Mouse (Mus musculus) brain, adult 2 months (tissue): ENCODE measurements around the gene Mdga2.

ENCODE experiments used
- DNase-seq: peaks from one replicate; pipeline ENCODE4 v3.0.0; 2011; ENCODE audit warnings: low read depth, low spot score

The Mdga2 gene

DNA sequence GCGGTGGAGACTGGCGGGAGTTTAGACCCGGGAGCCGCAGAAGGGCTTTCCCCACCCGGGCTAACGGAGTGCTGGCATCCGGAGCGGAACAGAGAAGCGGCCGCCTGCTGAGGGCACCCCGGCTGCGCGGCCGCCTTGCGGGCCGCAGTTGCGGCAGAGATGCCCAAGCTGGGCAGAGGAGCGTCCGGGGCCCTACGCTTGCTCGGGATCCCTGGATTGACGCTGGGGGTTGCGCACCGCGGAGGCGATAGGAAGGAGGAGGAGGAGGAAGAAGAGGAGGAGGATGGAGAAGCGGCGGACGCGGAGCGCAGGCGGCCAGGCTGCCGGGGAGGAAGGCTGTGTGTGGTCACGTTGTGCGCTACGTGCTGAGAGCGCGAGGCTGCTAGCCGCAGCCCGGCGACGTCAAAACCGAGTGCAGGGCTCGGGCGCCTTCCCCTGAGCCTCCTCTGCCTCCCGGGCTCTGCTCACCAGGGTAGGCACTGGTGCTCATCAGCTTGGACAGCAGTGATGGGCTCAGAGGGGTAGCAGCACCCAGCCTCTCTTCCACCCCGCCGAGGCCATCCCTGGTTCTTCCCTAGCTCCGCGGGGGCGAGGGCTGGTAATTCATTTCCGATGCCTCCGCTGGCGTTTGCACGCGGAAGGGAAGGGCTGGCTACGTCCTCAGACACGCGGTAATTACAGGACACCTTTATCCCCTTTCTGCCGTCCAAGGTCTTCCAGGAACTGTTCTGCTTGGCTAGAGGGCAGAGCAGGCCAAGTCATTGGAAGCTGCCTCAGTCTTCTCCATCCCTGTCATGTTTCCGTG, at the start of gene Mdga2:
Gene Mdga2, minus strand, starts transcription at position 329 of the 805 bp plus-strand sequence.
- DNase-seq, result peak; percentile 88

DNA sequence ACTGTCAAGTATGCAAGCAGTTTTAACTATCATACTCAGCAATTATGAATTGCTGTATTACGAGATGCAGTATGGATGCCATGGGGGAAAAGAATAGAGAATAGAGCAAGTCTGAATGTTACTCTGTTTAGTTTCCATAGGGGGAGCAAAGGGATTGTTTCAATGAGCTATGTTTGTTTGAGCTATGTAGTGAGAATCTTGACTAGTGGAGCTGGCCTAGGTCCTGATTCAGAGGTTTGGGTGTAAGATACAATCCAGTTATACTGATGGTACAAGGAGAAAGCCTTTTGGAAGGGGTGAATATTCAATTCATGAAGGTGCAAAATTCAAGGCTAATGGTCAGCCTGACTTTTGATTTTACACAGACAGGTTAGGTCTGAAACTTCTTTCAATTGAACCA, 45.1 kb upstream of the Mdga2 start:
- DNase-seq, result no peak

DNA sequence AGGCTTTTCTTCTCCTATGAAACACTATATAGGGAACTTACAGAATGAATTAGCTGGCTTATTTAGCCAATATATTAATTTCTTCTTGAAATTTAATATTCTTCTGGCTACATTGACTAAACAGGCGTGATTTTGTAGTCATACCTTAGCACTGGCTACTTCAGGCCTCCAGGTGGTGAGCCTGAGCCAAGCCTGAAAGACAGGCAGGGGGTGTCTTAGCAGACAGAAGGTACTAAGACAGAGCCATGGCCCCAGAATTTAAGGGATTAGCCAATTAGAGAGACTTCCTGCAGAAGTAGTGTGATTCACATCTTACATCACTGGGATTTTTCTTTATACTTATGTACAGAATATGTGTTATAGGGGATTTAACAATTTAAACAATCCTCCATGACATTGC, 1.2 kb upstream of the Mdga2 start:
- DNase-seq, result peak; percentile 46

DNA sequence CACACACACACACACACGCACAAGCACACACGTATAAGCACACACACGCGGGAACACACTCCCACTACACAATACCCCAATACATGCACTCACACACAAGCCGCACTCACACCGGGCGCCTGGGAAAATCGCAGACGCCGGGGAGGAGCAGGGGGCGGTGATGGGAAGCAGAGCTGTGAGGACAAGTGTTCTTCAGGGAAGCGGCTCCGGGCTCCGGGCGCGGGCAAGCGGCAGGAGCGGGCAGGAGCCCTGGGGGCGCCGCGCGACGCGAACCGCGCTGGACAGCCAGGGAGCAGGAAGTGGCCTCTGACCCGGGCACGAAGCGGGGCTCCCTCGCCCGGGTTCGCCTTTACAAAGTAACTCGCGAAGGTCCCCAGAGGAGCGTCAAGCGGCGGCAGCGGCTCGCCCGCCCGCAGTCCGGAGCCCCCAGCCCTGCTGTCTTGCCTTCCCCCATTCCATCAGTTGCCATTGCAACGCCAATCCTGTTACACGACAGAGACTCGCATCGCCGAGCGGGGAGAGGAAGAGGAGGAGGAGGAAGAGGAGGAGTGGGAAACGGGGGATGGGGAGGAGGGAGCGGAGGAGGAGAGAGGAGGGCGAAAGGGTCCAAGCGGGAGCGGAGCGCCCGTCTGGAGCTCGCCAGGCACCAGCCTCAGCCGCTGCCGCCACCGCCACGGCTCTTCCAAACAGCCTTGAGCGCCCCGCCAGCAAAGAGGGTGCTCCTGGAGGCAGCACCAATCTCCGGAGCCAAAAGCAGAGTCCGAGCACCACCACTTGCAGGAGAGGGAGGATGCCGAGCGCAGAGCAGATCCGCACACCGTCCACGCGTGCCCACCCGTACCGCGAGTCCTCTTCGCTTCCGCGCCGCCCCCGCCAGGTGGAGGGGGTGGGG, 774 bp downstream of the Mdga2 start:
- DNase-seq, result peak; percentile 82

DNA sequence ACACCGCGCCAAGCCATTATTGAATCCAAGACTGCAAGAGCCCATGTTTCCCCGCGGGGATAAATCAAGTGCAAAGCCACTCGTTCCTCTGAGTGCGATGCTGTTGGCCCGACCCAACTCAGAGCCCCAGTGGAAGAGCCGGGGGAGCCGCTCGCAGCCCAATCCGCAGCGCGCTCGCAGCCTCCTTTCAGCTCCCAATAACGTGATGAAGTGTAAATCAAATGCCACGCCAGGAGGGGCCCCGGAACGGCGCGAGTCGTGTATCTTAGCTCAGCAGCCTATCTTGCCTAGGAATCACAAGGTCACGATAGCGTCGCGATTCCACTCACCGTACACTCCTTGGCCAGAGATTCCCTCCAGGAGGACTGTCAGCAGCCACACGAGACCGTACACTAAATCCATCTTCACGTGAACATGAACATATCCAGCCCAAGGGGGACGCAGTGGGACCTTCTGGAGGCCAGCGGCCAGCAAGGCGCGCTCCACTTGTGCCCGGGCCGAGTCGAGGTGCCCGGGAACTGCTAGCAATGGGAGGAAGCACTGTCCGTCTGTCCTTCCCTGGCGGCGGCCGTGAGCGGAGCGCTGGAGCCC, 1.6 kb downstream of the Mdga2 start:
- DNase-seq, result peak; percentile 81

DNA sequence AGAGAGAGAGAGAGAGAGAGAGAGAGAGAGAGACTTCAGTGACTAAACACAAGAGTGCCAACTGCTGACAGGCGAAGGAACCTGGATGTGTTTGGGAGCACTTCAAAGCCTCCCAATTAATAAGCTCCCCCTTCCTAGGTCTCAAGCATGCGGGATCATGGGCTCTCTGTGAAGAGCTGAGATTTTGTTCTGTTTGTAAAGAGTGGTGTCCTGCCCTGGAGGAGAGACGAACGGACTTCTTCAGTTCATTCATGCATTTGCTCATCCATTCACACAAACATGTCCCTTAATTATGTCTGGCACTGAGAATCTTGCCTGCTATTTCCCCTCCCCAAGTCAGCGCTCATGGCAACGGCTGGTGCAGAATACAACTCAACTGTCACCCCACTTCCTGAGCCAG, 2.3 kb downstream of the Mdga2 start:
- DNase-seq, result peak; percentile 72

DNA sequence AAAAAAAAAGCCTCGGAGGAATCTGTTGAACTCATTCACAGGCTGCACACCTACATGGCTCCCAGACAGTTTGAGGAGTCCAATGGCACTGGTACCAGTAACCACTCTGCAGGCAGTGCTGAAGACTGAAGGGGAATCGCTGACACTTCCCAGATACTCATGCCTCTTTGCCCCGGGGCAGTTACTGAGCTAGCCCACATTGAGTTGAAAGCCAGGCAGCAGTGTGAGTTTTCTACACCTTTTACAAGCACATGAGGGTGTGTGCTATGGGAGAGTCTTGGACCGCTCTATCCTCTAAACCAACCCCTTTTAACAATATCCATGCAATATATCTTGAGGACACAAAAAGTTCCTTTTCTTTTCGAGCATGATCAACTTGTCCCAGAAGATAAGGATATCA, 2.8 kb downstream of the Mdga2 start:
- DNase-seq, result peak; percentile 26

DNA sequence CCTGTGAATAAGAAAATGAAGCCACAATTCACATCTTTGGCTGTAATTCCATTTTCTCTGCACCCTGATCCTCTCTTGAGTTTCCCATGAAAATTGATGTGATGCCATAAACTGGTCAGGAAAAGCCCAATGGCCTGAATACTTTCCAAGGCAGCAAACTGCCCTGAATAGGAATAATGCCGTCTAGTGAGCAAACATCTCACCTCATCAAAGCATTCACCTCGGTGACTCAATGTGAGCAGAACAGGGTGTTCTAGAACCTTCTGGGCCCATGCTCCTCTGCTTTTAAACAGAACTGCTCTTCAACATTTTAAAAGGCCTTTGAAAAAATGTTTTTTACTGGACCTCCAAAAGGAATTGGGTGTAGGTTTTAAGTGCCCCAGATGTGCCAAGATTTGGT, 9.5 kb downstream of the Mdga2 start:
- peak; percentile 23 for DNase-seq

DNA sequence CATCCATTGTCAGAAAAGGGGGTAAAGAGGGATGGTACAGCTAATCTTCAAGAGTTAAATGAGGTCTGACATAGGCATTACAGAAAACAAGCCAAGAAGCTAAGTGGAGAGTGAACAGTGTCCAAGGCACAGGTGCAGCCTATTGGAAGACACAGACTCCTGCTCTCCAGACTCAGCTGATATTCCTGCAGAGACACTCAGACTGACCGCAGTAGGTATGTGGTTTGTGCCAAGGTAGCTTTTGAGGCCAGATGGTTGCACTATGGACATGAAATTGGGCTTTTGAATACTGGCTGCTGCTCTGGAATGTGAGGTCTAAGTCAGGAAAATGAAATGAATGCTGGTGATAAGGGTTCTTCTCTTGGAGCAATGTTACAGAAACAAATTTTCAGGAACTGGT, 44.2 kb downstream of the Mdga2 start:
- DNase-seq, result peak; percentile 88

DNA sequence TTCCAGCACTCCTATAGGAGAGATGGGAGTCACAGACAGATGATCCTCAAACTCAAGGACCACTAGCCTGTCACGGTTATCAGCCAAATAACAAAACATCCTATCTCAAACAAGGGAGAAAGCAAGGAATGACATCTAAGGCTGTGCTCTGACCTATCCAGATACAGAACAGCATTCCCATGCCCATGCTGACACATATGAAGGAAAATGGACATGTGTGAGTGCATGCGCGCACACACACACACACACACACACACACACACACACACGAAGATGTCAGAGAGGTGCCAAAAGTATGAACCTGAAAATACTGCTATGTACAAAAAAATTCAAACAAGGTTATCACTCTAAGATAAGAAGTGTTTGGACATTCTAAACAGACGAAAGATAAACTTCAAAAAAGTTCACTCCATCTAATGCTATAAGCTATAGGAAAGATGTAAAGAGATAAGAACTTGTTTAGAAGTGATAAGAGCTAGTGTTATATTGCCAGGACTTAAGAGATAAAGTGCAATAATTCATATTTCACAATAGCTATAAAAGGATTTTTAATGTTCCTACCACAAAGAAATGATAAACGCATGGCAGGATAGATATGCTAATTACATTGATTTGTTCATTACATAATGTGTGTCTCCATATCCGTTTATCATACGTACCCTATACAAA, 65.6 kb downstream of the Mdga2 start:
- no peak for DNase-seq

DNA sequence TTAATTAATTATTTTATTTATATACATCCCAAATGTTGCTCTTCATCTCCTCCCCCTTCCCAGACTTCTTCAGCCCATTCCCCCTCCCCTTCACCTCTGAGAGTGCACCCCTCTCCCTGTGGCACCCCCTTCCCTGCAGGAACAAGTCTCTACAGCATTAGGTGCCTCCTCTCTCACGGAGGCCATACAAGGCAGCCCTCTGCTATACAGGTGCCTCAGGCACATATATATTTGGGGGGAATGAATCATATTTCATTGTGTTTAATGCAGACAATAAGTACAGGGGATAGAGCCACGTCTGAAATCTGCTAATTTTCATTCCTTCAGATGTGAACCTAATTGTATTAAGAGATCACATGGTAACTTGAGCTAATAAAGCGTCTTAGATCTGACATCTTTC, 69.3 kb downstream of the Mdga2 start:
- DNase-seq, result no peak

DNA sequence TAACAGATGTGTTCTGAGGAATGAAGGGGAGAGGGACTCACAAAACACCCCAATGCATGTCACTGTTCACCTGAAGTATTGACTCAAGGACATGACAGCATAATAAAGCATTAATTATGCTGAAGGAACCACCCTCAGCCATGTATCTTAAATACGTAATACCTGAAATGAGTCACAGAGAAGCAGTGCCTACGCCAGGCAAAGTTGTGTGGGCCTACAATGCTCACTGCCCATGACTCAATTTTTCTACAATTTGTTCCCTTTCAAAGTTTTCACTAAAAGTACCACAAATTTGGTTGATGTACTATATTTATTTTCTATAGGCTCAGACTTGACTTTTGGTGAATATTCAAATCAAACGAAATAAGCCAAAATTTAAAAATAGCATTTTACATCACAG, 80.7 kb downstream of the Mdga2 start:
- peak; percentile 52 for DNase-seq

DNA sequence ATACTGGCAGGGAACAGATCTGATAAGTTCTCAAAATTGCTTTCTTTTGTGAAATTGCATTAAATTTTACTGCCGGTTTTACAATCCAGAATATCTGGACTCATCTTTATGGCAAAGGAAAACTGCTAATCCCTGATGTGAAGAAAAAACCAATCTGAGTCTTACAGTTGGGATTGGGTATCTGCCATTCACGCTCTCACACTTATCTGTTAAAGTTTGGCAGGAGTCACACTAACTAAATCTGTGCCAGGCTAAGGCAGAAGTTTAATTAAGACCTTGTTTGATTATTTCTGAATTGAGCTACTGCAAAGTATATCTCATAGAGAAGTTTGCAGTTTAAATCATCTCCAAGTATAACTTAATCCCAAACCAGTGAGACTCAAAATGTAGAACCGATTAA, 82.2 kb downstream of the Mdga2 start:
- DNase-seq, result peak; percentile 30

DNA sequence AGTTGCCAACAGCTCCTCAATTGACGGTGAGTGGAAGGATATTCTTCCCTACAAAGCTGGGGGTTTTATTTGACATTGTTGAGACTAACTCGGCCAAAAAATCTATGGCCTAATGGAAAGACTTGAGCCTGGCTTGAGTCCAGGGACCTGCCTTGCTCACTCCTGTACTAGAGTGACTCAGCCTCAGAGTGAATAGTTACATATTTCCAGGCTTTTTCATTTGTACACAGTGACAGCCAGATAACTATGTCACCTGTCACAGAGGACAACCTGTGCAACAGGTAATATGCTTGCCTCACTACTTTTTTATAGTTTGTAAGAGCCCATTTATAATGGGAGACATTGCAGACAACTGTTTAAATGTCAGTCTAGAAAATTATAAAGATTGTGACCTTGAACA, 94.9 kb downstream of the Mdga2 start:
- DNase-seq, result no peak

DNA sequence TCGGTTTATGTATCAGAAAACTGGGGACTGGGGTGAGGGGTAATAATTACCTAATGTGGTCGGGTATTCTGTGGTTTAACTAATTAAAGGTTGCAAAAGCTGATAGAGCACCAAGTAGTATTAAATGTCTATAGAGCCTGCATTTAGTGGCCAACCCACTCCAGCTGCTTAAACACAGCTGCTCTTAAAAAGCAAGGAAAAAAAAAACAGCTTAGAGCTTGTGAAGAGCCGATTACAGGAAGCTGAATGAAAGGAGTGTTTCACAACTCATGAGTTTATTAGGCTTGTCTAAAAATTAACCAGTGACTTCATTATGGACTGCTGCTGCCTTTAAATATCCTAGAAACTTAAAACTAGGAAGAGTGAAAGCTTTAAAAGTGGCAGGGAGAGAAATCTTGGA, 98.5 kb downstream of the Mdga2 start:
- peak; percentile 20 for DNase-seq

DNA sequence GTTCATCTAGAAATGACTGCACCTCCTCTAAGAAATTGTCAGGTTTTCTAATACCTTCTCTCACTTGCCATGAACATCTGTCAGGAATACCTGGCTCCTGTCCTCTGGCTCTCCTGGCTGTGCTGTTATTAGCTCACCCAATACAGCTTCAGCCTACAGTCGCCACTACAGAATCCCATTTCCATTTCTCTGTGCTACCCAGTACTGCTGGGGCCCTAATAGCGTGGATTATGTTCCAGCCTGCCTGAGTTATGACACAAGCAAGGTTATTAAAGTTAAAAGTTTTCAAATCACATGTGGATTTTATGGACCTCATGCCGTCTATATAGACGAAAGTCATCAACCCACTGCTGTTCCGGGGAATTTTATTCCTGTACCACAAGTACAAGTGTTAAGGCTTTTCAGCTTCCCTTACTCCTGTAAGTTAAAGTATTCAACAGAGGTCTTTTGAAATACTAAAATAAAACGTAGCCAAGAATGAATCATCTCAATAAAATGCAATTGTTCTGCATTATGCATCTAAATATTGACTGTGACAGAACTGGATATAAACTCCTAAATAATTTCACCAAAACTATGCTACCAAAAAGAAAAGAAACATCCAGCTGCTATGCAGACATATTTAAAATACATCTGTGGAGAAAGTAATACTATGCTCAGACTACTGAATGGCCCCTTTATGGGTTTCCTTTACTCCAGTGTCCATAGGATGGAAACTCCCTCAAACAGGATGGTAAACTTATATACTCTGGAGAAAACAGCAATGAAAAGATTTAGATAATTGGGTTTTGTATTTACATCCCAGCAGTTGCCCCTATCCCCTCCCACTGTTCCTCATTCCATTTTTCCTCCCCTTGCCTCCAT, 103.5 kb downstream of the Mdga2 start:
- DNase-seq, result no peak

DNA sequence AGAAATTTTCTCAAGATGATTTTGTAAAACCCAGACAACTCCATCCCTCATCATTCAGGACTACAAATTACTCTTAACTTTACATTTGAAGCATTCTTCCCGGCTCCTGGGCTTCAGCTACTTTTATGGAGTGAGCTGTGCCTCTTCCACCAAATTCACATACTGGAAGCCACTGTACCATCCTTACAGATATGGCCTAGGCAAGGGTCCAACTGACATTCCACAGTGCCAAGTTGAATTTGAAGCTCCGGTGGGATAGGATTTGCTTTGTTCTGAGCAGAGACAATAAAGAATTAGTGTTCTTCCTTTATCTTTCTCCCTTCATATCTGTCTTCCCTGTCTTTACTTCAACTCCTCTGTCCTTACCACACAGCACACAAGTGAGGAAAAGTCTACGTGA, 118.2 kb downstream of the Mdga2 start:
- no peak for DNase-seq

DNA sequence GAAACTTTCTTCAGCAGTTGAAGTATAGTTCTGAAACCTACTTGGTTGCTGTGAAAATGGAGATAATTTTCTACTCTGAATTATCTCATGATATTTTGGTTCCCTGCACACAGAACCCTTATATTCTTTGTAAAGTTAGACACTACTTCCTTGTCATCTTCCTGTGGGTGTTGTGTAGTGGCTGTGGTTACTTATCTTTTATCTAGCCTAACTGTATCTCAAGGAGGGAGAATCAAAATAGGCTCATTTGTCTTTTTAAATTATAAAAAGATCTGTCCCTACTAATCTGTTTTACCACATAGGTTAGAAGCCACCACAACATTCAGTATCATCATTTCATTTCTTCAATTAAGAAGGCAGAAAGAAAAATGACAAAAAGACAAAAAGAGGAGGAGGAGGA, 127.9 kb downstream of the Mdga2 start:
- no peak for DNase-seq

DNA sequence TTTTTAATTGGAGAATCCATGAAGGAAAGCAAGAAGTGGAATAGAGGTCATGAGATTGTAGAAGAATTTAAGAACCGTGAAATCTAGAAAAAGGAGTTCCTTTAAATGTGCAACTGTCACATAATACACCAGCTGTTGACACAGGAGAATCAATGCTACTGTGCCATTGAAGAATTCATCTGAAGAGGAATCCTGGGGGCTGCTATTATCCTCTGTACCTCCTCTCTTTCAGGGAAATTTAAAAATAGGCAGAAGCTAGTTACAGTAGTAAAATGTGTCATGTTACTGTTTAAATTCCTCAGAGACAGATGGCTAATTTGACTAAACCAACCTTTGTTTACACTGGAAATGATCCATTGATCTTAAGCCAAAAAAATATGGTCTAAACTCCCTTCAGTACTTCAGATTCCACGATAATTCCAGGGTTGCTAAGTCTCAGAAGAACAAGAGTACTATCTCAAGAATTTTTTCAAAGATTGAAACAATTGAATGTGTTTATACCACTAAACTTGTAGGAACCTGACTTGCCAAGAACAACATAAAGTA, 131.9 kb downstream of the Mdga2 start:
- DNase-seq, result peak; percentile 47

DNA sequence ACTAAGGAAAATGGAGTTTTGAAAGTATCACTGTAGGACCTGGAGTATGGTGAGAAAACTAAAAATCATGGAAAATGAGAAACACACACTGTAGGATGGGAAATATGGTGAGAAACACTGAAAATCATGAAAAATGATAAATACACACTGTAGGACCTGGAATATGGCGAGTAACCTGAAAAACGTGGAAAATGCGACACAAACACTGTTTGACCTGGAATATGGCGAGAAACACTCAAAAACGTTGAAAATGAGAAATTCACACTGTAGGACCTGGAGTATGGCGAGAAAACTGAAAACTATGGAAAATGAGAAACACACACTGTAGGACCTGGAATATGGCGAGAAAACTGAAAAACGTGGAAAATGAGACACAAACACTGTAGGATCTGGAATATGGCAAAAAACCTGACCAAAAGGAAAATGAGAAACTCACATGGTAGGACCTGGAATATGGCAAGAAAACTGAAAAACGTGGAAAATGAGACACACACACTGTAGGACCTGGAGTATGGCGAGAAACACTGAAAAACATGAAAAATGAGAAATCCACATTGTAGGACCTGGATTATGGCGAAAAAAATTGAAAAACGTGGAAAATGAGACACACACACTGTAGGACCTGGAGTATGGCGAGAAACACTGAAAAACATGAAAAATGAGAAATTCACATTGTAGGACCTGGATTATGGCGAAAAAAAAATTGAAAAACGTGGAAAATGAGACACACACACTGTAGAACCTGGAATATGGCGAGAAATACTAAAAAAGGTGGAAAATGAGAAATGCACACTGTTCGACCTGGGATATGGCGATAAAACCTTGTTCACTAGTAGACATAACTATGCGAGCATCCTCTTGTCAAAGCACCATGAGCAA, 163.0 kb downstream of the Mdga2 start:
- DNase-seq, result no peak
